Mouse (Mus musculus) limb, embryonic 11.5 days (tissue): ENCODE data around the gene Gm12166. TPM values are rescaled to one million over a fixed set of nuclear protein-coding genes. Genes with fewer than 3 reads are reported as not detected.

Experiments used
- ATAC-seq: fragments of 200-750 bp; cut with Nextera tagmentation; 2 replicates; pipeline ENCODE4 v1.8.0; 2017; ENCODE audit warnings: low read depth; ENCODE audit not compliant: insufficient number of reproducible peaks, low FRiP score, low TSS enrichment
- DNase-seq: peaks from one replicate; pipeline ENCODE4 v3.0.0-alpha.2; 2015; ENCODE audit warnings: low spot score
- H3K27ac ChIP-seq: fragments of 300-500 bp; sonication (generic); replicated peaks from 2 replicates; pipeline ENCODE4 v1.5.1; 2014; ENCODE audit warnings: low read depth, mild to moderate bottlenecking, low read length
- H3K27me3 ChIP-seq: fragments of 300-500 bp; sonication (generic); 2 replicates; pipeline ENCODE4 v1.6.1; 2014; ENCODE audit warnings: mild to moderate bottlenecking, low read length, mixed read lengths; ENCODE audit not compliant: control insufficient read depth, insufficient read depth
- H3K36me3 ChIP-seq: fragments of 300-500 bp; sonication (generic); 2 replicates; pipeline ENCODE4 v1.6.1; 2014; ENCODE audit warnings: mild to moderate bottlenecking, low read length, moderate library complexity, mixed read lengths; ENCODE audit not compliant: control insufficient read depth, insufficient read depth
- H3K4me1 ChIP-seq: fragments of 300-500 bp; sonication (generic); 2 replicates; pipeline ENCODE4 v1.6.1; 2014; ENCODE audit warnings: low read length, mixed read lengths; ENCODE audit not compliant: control insufficient read depth, insufficient read depth
- H3K4me2 ChIP-seq: fragments of 300-500 bp; sonication (generic); 2 replicates; pipeline ENCODE4 v1.6.1; 2014; ENCODE audit warnings: low read depth, mild to moderate bottlenecking, moderate library complexity; ENCODE audit not compliant: severe bottlenecking
- H3K4me3 ChIP-seq: fragments of 300-500 bp; sonication (generic); 2 replicates; pipeline ENCODE4 v1.5.1; 2014; ENCODE audit warnings: low read depth, low read length
- H3K9ac ChIP-seq: fragments of 300-500 bp; sonication (generic); 2 replicates; pipeline ENCODE4 v1.6.1; 2014; ENCODE audit warnings: mild to moderate bottlenecking, low read length
- H3K9me3 ChIP-seq: fragments of 300-500 bp; sonication (generic); 2 replicates; pipeline ENCODE4 v1.6.1; 2016; ENCODE audit warnings: low read length; ENCODE audit not compliant: control insufficient read depth
- WGBS: fragments of 180-500 bp; shearing (Covaris S2); extraction: QIAGEN DNeasy Blood & Tissue Kit; methylation state at CpG from one replicate; pipeline ENCODE4 v1.1.7; 2014; 5-methylcytosine and 5-hydroxymethylcytosine counted together
- polyA plus RNA-seq: library from polyadenylated mRNA; unstranded; fragments of >200 nt; fragmentation: Nextera tagmentation; extraction: Ambion mirVana; gene quantifications from 2 replicates; pipeline ENCODE4 v1.2.1, GENCODE M21; 2014

Gm12166 gene
- polyA plus RNA-seq, 1 experiment from 2014 or later: 4.8 TPM

- ATAC-seq (no peak), DNase-seq (no peak)
- Histone ChIP-seq H3K27ac (no peak overlapping the region), H3K4me3 (no peak overlapping the region), H3K9ac (no peak overlapping the region), H3K9me3 (no peaks in the 10 kb centered on the region), H3K4me2 (no peak overlapping the region), H3K36me3 (no peaks in the 10 kb centered on the region), H3K4me1 (peaks cover 6% of the 10 kb centered on the region; the same call in 1 of the 2 replicates), H3K27me3 (no peaks in the 10 kb centered on the region)
- 71% methylated on average over 4 of the region's 4 CpGs for WGBS
These were observed 37.1 kb upstream of the Gm12166 start for GRCm38 (mm10) chr11:46089081-46089713.

- Histone ChIP-seq H3K4me3 (no peak overlapping the region), H3K36me3 (no peaks in the 10 kb centered on the region), H3K27ac (no peak overlapping the region), H3K9me3 (no peaks in the 10 kb centered on the region), H3K9ac (no peak overlapping the region), H3K4me2 (no peak overlapping the region), H3K27me3 (no peaks in the 10 kb centered on the region), H3K4me1 (peaks cover 6% of the 10 kb centered on the region; the same call in 1 of the 2 replicates)
- no peak for DNase-seq
- WGBS: 93% methylated on average over 3 of the region's 3 CpGs
- ATAC-seq: no peak
These were observed 34.3 kb upstream of the Gm12166 start for GRCm38 (mm10) chr11:46086446-46086845.

- 95% methylated on average over 10 of the region's 10 CpGs for WGBS
These were observed 33.5 kb upstream of the Gm12166 start for GRCm38 (mm10) chr11:46085398-46086163.

GRCm38 (mm10) chr11:46084568-46084967 is 32.4 kb upstream of the Gm12166 start:
- WGBS: 84% methylated on average over 3 of the region's 3 CpGs
- Histone ChIP-seq H3K4me2 (no peak overlapping the region), H3K36me3 (no peaks in the 10 kb centered on the region), H3K27ac (no peak overlapping the region), H3K27me3 (no peaks in the 10 kb centered on the region), H3K4me1 (peaks cover 6% of the 10 kb centered on the region; the same call in 1 of the 2 replicates), H3K9me3 (no peaks in the 10 kb centered on the region), H3K4me3 (no peak overlapping the region), H3K9ac (no peak overlapping the region)
- ATAC-seq (no peak), DNase-seq (no peak)

More at GRCm38 (mm10) chr11:46085398-46086163, 33.5 kb upstream of the Gm12166 start:
- no peaks in the 10 kb centered on the region for H3K36me3 ChIP-seq
- DNase-seq (no peak), ATAC-seq (no peak)
- H3K9ac ChIP-seq: no peak overlapping the region
- no peaks in the 10 kb centered on the region for H3K27me3 ChIP-seq
- no peak overlapping the region for H3K4me2 ChIP-seq
- no peak overlapping the region for H3K4me3 ChIP-seq
- no peak overlapping the region for H3K27ac ChIP-seq
- H3K9me3 ChIP-seq: no peaks in the 10 kb centered on the region
- peaks cover 6% of the 10 kb centered on the region; the same call in 1 of the 2 replicates for H3K4me1 ChIP-seq

- WGBS: 88% methylated on average over 11 of the region's 11 CpGs
These were observed 31.8 kb upstream of the Gm12166 start for GRCm38 (mm10) chr11:46083835-46084444.

GRCm38 (mm10) chr11:46083405-46083804 is 31.3 kb upstream of the Gm12166 start:
- DNase-seq (no peak), ATAC-seq (no peak)
- Histone ChIP-seq H3K4me3 (no peak overlapping the region), H3K36me3 (no peaks in the 10 kb centered on the region), H3K9me3 (no peaks in the 10 kb centered on the region), H3K4me2 (no peak overlapping the region), H3K9ac (no peak overlapping the region), H3K27ac (no peak overlapping the region), H3K4me1 (peaks cover 2% of the 10 kb centered on the region; the same call in 1 of the 2 replicates), H3K27me3 (no peaks in the 10 kb centered on the region)
- 78% methylated on average over 3 of the region's 3 CpGs for WGBS

More at GRCm38 (mm10) chr11:46083835-46084444, 31.8 kb upstream of the Gm12166 start:
- Histone ChIP-seq H3K27ac (no peak overlapping the region), H3K4me1 (peaks cover 2% of the 10 kb centered on the region; the same call in 1 of the 2 replicates), H3K9me3 (no peaks in the 10 kb centered on the region), H3K36me3 (no peaks in the 10 kb centered on the region), H3K27me3 (no peaks in the 10 kb centered on the region), H3K4me3 (no peak overlapping the region), H3K4me2 (no peak overlapping the region), H3K9ac (no peak overlapping the region)
- DNase-seq: no peak
- ATAC-seq: no peak

- H3K9ac ChIP-seq: no peak overlapping the region
- no peak for DNase-seq
- 92% methylated on average over 2 of the region's 2 CpGs for WGBS
- no peaks in the 10 kb centered on the region for H3K36me3 ChIP-seq
- H3K4me1 ChIP-seq: no peaks in the 10 kb centered on the region
- no peaks in the 10 kb centered on the region for H3K9me3 ChIP-seq
- no peak overlapping the region for H3K4me2 ChIP-seq
- H3K27me3 ChIP-seq: no peaks in the 10 kb centered on the region
- H3K4me3 ChIP-seq: no peak overlapping the region
- no peak overlapping the region for H3K27ac ChIP-seq
- no peak for ATAC-seq
These were observed 29.0 kb upstream of the Gm12166 start for GRCm38 (mm10) chr11:46081075-46081474.

GRCm38 (mm10) chr11:46077732-46078375 is 25.7 kb upstream of the Gm12166 start:
- no peaks in the 10 kb centered on the region for H3K9me3 ChIP-seq
- no peak overlapping the region for H3K4me3 ChIP-seq
- ATAC-seq (no peak), DNase-seq (no peak)
- 95% methylated on average over 7 of the region's 7 CpGs for WGBS
- no peaks in the 10 kb centered on the region for H3K27me3 ChIP-seq
- H3K36me3 ChIP-seq: no peaks in the 10 kb centered on the region
- no peak overlapping the region for H3K4me2 ChIP-seq
- no peak overlapping the region for H3K27ac ChIP-seq
- no peak overlapping the region for H3K9ac ChIP-seq
- peaks cover 3% of the 10 kb centered on the region; the same call in 1 of the 2 replicates for H3K4me1 ChIP-seq
